Mouse (Mus musculus): ENCODE results near the gene Asic3. TPM values are rescaled to one million over a fixed set of nuclear protein-coding genes. Genes with fewer than 3 reads are reported as not detected.

The Asic3 gene
- 0.35 and 0.80 TPM in 2 replicates for polyA plus RNA-seq (2014; fragmentation: Nextera tagmentation; extraction: Ambion mirVana)

DNA sequence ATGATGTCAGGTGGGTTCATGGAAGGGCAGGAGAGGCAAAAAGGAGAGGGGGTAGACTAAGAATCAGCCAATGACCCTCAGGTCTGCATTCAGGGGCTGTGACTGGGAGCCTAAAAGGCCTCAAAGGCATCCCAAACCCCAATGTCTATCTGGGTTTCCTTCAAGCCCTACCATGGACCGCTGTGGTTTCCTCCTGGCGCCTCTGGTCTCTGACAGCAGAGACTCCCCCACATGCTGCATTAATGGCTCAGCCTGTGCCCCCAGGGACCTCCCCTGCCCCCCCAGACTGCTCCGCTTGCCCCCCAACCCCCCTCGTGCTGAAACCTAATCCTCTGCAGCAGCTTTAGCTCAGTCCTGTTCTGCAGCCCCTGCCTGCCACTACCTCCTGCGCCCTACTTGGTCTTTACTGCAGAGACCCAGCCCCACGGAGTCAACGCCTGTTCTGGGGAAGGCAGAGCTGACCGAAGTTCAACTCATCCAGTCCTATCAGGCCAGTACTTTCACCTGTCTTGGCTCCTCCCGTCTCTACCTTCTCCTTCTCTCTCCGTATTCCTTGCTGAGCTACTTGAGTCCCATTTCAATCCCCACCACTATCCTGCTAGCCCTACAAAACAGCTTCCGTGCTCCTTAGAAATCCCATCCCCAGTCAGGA, at the start of gene Asic3:
Asic3 (plus strand) TSS at position 351 of the 652 bp plus-strand sequence.
- no peak within 1 kb of the TSS for H3K9ac ChIP-seq
- DNase-seq (ENCODE audit: low spot score): no peak
- no peak within 1 kb of the TSS for H3K27ac ChIP-seq
- no peak within 1 kb of the TSS for H3K4me2 ChIP-seq (replicated peaks)
- H3K27me3 ChIP-seq (ENCODE audit: control insufficient read depth, insufficient read depth, low read length): no peaks in the 10 kb centered on the region
- H3K4me1 ChIP-seq (replicated peaks; ENCODE audit: control insufficient read depth, insufficient read depth, low read length): peaks cover 11% of the 10 kb centered on the region; the same call in 1 of the 2 replicates
- H3K4me3 ChIP-seq (replicated peaks; ENCODE audit: low read length): no peak within 1 kb of the TSS
- H3K36me3 ChIP-seq (replicated peaks; ENCODE audit: control insufficient read depth, insufficient read depth): 0 out of 2 replicates have a peak, but pooled peaks cover 4% of the 10 kb centered on the region
- no peak for ATAC-seq (ENCODE audit: low FRiP score)
- no peaks in the 10 kb centered on the region for H3K9me3 ChIP-seq (ENCODE audit: control insufficient read depth, low read length)
- WGBS: 54% methylated on average over 11 of the region's 11 CpGs

DNA sequence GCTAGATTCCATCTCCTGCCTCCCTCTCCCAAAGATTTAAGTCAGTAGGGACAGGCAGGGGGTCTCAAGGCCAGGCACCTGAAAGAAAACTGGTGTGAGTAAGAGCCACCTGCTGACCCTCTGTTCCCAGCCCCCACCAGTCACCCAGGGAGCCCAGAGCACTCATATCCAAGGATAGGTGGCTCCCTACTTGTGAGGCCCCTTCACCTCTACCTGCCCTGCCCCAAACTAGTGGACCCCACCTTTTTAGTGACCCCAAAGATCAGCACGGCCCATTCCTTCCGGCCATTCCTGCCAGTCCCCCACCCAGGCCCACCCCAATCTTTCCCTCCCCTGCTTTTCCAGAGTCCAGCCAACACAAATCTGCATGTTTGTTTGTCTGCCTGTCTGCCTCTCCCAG, 49.7 kb upstream of the Asic3 start:
- H3K27ac ChIP-seq: no peak overlapping the region
- no peak for DNase-seq (ENCODE audit: low spot score)
- no peaks in the 10 kb centered on the region for H3K9me3 ChIP-seq (ENCODE audit: control insufficient read depth, low read length)
- WGBS: 73% methylated on average over 2 of the region's 2 CpGs
- H3K9ac ChIP-seq: no peak overlapping the region
- no peaks in the 10 kb centered on the region for H3K27me3 ChIP-seq (ENCODE audit: control insufficient read depth, insufficient read depth, low read length)
- H3K4me3 ChIP-seq (replicated peaks; ENCODE audit: low read length): no peak overlapping the region
- H3K4me1 ChIP-seq (replicated peaks; ENCODE audit: control insufficient read depth, insufficient read depth, low read length): no peaks in the 10 kb centered on the region
- no peaks in the 10 kb centered on the region for H3K36me3 ChIP-seq (replicated peaks; ENCODE audit: control insufficient read depth, insufficient read depth)
- no peak for ATAC-seq (ENCODE audit: low FRiP score)
- no peak overlapping the region for H3K4me2 ChIP-seq (replicated peaks)

DNA sequence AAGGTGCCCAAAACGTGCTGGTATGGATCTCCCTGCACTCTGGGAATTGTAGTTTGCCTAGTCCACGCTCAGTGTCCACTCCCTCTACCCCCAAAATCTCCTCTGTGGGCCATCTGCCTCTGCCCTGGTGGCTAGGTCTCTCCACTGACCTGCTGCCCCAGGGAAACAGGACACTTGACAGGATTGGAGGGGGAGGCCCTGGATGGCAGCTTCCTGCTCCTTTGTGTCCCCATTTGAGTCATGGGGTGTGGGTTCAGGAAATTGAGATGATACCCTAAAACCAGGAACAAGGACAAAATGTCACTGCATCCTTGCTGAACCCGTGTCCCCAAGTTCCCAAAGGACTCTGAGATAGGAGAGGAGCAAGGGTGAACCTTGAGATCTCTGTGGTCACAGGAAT, 49.1 kb upstream of the Asic3 start:
- Histone ChIP-seq H3K4me3 (replicated peaks; ENCODE audit: low read length) (no peak overlapping the region), H3K36me3 (replicated peaks; ENCODE audit: control insufficient read depth, insufficient read depth) (no peaks in the 10 kb centered on the region), H3K4me2 (replicated peaks) (no peak overlapping the region), H3K9ac (no peak overlapping the region), H3K27ac (no peak overlapping the region), H3K9me3 (ENCODE audit: control insufficient read depth, low read length) (no peaks in the 10 kb centered on the region), H3K27me3 (ENCODE audit: control insufficient read depth, insufficient read depth, low read length) (no peaks in the 10 kb centered on the region), H3K4me1 (replicated peaks; ENCODE audit: control insufficient read depth, insufficient read depth, low read length) (no peaks in the 10 kb centered on the region)
- ATAC-seq (ENCODE audit: low FRiP score) (no peak), DNase-seq (ENCODE audit: low spot score) (no peak)
- WGBS: 63% methylated on average over 3 of the region's 3 CpGs

DNA sequence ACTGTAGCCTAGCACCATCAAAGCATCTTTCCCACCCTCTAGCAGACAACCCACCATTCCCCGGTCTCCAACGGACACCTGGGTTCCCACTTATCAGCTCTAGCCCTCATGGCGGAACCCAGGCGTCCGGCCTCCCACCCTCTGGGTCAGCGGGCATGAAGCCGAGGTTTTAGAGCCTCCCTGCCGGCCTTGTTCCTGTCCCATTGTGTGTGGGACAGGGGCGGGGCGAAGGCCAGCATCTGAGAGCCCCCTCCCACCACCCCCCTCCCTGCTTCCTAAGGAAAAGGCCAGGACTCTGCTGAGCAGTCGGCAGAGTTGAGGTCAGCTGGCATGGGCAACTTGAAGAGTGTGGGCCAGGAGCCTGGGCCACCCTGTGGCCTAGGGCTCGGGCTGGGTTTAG, 48.7 kb upstream of the Asic3 start, which contains the start of gene Nos3:
Nos3 (plus strand) TSS at position 303 of the 400 bp plus-strand sequence.
- 35% methylated on average over 12 of the region's 12 CpGs for WGBS
- no peaks in the 10 kb centered on the region for H3K36me3 ChIP-seq (replicated peaks; ENCODE audit: control insufficient read depth, insufficient read depth)
- DNase-seq (ENCODE audit: low spot score): no peak
- H3K27me3 ChIP-seq (ENCODE audit: control insufficient read depth, insufficient read depth, low read length): no peaks in the 10 kb centered on the region
- H3K4me1 ChIP-seq (replicated peaks; ENCODE audit: control insufficient read depth, insufficient read depth, low read length): no peaks in the 10 kb centered on the region
- no peak within 1 kb of the TSS for H3K9ac ChIP-seq
- no peak for ATAC-seq (ENCODE audit: low FRiP score)
- H3K4me2 ChIP-seq (replicated peaks): no peak within 1 kb of the TSS; the same call in 1 of the 2 replicates
- no peaks in the 10 kb centered on the region for H3K9me3 ChIP-seq (ENCODE audit: control insufficient read depth, low read length)
- H3K27ac ChIP-seq: no peak within 1 kb of the TSS
- no peak within 1 kb of the TSS for H3K4me3 ChIP-seq (replicated peaks; ENCODE audit: low read length)

DNA sequence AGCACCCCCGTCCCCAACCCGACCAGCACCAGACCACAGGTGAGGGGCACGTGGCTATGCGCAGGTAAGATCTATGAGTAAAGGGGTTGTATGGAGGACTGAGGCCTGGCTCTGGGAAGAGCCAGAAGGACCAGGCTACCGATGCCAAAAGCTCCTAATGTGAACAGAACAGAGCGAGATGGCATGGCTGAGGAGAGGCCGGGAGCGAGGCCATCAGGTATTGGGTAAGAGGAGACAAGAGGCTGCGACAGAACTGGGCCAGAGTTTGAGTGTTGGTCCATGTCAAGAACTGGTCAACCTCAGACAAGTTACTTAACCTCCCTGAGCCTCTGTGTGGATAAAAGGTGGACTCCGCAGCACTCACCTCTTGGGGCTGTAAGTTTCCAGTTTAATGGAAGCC, 48.2 kb upstream of the Asic3 start:
- Histone ChIP-seq H3K9me3 (ENCODE audit: control insufficient read depth, low read length) (no peaks in the 10 kb centered on the region), H3K4me1 (replicated peaks; ENCODE audit: control insufficient read depth, insufficient read depth, low read length) (no peaks in the 10 kb centered on the region), H3K4me3 (replicated peaks; ENCODE audit: low read length) (no peak overlapping the region), H3K36me3 (replicated peaks; ENCODE audit: control insufficient read depth, insufficient read depth) (no peaks in the 10 kb centered on the region), H3K27me3 (ENCODE audit: control insufficient read depth, insufficient read depth, low read length) (no peaks in the 10 kb centered on the region), H3K4me2 (replicated peaks) (no peak overlapping the region), H3K9ac (no peak overlapping the region), H3K27ac (no peak overlapping the region)
- 91% methylated on average over 10 of the region's 10 CpGs for WGBS
- ATAC-seq (ENCODE audit: low FRiP score): no peak
- no peak for DNase-seq (ENCODE audit: low spot score)

DNA sequence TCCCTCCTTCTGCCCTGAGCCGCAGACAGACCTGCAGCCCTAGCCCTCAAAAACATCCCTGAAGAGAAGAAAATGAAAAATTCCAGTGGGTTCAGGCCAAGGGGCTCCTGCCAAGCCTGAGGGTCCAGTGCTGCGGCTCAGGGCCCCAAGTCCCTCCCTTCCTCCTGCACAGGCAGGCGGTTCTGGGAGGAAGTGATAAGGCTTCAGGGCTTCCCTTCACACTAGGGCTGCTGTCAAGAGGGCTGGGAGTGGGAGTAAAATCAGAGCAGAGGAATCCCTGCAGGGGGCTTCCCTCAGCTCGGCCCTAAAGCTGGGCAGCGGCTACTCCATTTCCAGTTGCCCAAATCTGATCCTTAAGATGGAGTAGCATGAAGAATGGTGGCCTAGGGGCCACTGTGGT, 47.7 kb upstream of the Asic3 start:
- Histone ChIP-seq H3K4me1 (replicated peaks; ENCODE audit: control insufficient read depth, insufficient read depth, low read length) (no peaks in the 10 kb centered on the region), H3K27ac (no peak overlapping the region), H3K36me3 (replicated peaks; ENCODE audit: control insufficient read depth, insufficient read depth) (no peaks in the 10 kb centered on the region), H3K9ac (no peak overlapping the region), H3K27me3 (ENCODE audit: control insufficient read depth, insufficient read depth, low read length) (no peaks in the 10 kb centered on the region), H3K4me3 (replicated peaks; ENCODE audit: low read length) (no peak overlapping the region), H3K9me3 (ENCODE audit: control insufficient read depth, low read length) (no peaks in the 10 kb centered on the region), H3K4me2 (replicated peaks) (peak overlapping the region; percentile 1; the same call in 1 of the 2 replicates)
- ATAC-seq (ENCODE audit: low FRiP score) (no peak), DNase-seq (ENCODE audit: low spot score) (no peak)
- 46% methylated on average over 5 of the region's 5 CpGs for WGBS

DNA sequence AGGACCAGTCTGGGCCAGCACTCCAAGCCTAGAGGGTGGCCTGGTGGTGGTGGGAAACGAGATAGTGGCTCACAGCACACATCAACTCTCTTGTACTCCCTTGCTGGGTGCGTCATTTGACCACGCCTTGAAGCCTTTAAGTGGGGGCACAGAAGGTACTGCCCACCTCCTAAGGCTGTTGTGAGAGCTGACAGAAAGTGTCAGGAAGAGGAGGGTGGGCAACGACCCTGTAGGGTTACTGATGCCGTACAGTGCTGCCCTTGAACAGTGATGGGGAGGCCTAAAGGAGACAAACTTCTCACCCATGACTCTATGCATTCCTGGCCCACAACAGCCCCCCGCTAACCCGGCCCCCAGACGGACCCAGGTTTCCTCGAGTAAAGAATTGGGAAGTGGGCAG, 46.8 kb upstream of the Asic3 start:
- no peaks in the 10 kb centered on the region for H3K27me3 ChIP-seq (ENCODE audit: control insufficient read depth, insufficient read depth, low read length)
- no peaks in the 10 kb centered on the region for H3K4me1 ChIP-seq (replicated peaks; ENCODE audit: control insufficient read depth, insufficient read depth, low read length)
- H3K27ac ChIP-seq: no peak overlapping the region
- no peak overlapping the region for H3K4me3 ChIP-seq (replicated peaks; ENCODE audit: low read length)
- no peaks in the 10 kb centered on the region for H3K36me3 ChIP-seq (replicated peaks; ENCODE audit: control insufficient read depth, insufficient read depth)
- no peaks in the 10 kb centered on the region for H3K9me3 ChIP-seq (ENCODE audit: control insufficient read depth, low read length)
- DNase-seq (ENCODE audit: low spot score): no peak
- H3K4me2 ChIP-seq (replicated peaks): no peak overlapping the region
- WGBS: 89% methylated on average over 9 of the region's 9 CpGs
- no peak for ATAC-seq (ENCODE audit: low FRiP score)
- no peak overlapping the region for H3K9ac ChIP-seq

DNA sequence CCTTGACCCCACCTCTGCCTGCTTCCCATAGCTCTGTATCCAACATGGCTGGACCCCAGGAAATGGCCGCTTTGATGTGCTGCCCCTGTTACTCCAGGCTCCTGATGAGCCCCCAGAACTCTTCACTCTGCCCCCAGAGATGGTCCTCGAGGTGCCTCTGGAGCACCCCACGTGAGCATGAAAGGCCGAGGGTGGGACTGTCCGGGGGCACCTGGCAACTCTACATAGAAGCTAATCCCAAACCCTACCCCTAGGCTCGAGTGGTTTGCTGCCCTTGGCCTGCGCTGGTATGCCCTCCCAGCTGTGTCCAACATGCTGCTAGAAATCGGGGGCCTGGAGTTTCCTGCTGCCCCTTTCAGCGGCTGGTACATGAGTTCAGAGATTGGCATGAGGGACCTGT, 43.4 kb upstream of the Asic3 start:
- Histone ChIP-seq H3K4me3 (replicated peaks; ENCODE audit: low read length) (no peak overlapping the region), H3K27me3 (ENCODE audit: control insufficient read depth, insufficient read depth, low read length) (no peaks in the 10 kb centered on the region), H3K9ac (no peak overlapping the region), H3K4me1 (replicated peaks; ENCODE audit: control insufficient read depth, insufficient read depth, low read length) (no peaks in the 10 kb centered on the region), H3K4me2 (replicated peaks) (no peak overlapping the region), H3K27ac (no peak overlapping the region), H3K9me3 (ENCODE audit: control insufficient read depth, low read length) (no peaks in the 10 kb centered on the region), H3K36me3 (replicated peaks; ENCODE audit: control insufficient read depth, insufficient read depth) (no peaks in the 10 kb centered on the region)
- DNase-seq (ENCODE audit: low spot score) (no peak), ATAC-seq (ENCODE audit: low FRiP score) (no peak)
- 81% methylated on average over 9 of the region's 9 CpGs for WGBS

DNA sequence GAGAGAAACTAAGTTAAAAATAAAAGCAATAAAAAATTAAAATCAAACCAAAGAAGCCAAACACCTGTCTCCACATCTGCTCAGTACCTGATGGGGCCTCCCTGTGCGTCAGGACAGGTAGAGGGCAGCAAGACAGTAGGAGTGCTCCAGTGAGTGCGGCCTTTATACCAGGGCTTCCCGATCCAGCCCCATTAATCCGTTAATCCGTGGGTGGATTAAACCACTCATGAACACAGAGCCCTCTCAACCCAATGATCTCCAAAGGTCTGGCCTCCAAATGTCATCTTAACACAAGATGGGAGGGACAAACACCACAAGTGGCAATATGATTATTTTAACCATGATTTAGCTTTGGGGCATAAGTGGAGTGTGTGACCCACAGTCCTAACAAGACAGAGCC, 39.4 kb upstream of the Asic3 start:
- ATAC-seq (ENCODE audit: low FRiP score): no peak
- 80% methylated on average over 5 of the region's 5 CpGs for WGBS
- DNase-seq (ENCODE audit: low spot score): no peak

DNA sequence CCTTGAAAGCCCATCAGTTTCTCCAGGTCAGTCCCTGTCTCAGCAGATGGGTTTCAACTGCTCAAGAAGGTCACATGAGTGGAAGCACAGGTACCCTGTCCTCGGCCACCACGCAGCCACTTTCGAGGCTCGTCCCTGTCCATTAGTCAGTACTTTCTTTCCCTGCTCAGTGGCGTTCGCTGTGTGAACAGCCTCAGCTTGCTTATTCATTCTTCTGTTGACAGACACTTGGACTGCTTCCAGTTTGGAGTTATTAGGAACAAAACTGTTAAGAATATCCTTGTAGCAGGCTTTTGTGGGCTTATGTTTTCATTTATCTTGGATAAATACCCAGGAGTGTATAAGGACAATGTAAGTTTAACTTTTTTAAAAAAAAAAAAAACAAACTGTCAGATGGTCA, 39.0 kb upstream of the Asic3 start:
- no peak overlapping the region for H3K27ac ChIP-seq
- ATAC-seq (ENCODE audit: low FRiP score): no peak

More for the DNA sequence above, 39.4 kb upstream of the Asic3 start:
- no peaks in the 10 kb centered on the region for H3K27me3 ChIP-seq (ENCODE audit: control insufficient read depth, insufficient read depth, low read length)
- H3K9ac ChIP-seq: no peak overlapping the region
- H3K9me3 ChIP-seq (ENCODE audit: control insufficient read depth, low read length): no peaks in the 10 kb centered on the region
- no peak overlapping the region for H3K4me2 ChIP-seq (replicated peaks)
- no peak overlapping the region for H3K27ac ChIP-seq
- no peaks in the 10 kb centered on the region for H3K36me3 ChIP-seq (replicated peaks; ENCODE audit: control insufficient read depth, insufficient read depth)
- H3K4me1 ChIP-seq (replicated peaks; ENCODE audit: control insufficient read depth, insufficient read depth, low read length): no peaks in the 10 kb centered on the region
- H3K4me3 ChIP-seq (replicated peaks; ENCODE audit: low read length): no peak overlapping the region

More for the DNA sequence above, 39.0 kb upstream of the Asic3 start:
- no peak overlapping the region for H3K4me3 ChIP-seq (replicated peaks; ENCODE audit: low read length)
- no peaks in the 10 kb centered on the region for H3K9me3 ChIP-seq (ENCODE audit: control insufficient read depth, low read length)
- no peaks in the 10 kb centered on the region for H3K27me3 ChIP-seq (ENCODE audit: control insufficient read depth, insufficient read depth, low read length)
- no peaks in the 10 kb centered on the region for H3K4me1 ChIP-seq (replicated peaks; ENCODE audit: control insufficient read depth, insufficient read depth, low read length)
- peak; percentile 40 for DNase-seq (ENCODE audit: low spot score)
- no peak overlapping the region for H3K9ac ChIP-seq
- WGBS: 49% methylated on average over 6 of the region's 6 CpGs
- H3K4me2 ChIP-seq (replicated peaks): no peak overlapping the region
- no peaks in the 10 kb centered on the region for H3K36me3 ChIP-seq (replicated peaks; ENCODE audit: control insufficient read depth, insufficient read depth)
